Mouse (Mus musculus) cerebellum, postnatal 25 days (tissue): ENCODE measurements around the gene Catsper3.
A peak's percentile ranks its signal among the peaks of the same experiment; 100 is the strongest.

ENCODE experiments used
- DNase-seq, 2 experiments: peaks; one replicate each; pipeline ENCODE4 v3.0.0; 2021; ENCODE audit warnings: mixed read lengths in 2 of 2

The Catsper3 gene

DNA sequence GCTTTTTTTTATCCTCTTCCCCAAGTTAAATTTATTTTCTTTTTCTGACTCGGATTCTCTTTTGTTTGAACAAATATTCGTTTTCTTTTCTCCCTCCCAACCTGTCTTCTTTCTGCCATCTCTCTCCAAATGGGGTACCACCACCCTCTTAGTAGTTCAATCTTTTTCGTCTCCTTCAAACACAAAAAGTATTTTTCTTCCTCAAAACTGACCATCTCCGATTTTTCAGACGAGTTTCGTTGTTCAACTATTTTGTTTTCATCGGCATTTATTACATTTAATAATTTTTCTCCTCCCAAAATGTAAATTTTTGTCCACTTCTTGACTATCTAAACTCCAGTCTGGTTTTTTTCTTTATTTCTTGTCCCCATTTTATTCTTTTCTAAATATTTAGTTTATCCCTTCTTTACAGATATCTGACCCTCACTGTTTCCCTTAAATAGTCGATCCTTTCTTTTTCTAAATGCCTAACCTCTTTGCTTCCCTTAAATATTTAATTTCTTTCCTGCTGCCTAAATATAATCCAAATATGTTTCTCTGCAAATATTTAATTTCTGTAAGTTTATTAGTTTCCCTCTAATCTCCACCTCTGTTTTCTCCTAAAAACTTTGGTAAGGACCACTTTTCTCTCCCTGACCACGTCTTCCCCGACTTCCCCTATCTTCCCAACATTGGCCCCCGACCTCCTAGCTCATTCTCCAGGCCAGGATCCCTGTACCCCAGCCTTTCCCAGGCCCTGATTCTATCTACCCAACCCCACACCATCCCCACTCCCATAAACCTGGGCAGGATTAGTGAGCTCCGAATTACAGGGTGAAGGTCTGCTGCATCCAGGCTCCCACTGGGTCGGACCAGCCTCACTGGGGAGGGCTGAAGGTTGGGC is 42.7 kb downstream of the Catsper3 start:
- peak in 1 of 2 experiments; percentile 16 for DNase-seq

DNA sequence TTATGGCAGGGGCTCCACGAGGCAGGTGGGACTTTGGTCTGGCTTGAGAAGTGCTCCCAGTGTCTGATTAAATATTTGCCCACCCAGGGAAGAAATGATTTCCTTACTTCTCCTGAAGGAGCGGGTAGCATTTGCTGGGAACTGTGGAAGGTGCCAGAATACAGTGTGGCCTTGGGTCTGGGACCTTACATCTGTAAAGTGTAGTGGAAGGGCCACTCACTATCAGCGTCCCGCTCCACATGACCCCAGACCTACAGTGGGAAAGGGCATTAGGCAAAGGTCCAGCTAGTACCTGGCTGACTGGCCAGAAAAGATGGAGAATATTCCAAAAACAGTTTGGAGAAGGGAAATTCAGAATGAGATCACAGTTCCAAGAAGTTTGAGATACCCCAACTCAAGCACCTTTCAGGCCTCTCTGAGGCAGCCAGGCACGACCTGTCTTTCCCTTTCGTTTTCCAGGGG is 43.3 kb downstream of the Catsper3 start:
- DNase-seq: no peak

GRCm38 (mm10) chr13:55828141-55829017 is 44.0 kb downstream of the Catsper3 start:
- peak in 1 of 2 experiments; percentile 23 for DNase-seq

DNA sequence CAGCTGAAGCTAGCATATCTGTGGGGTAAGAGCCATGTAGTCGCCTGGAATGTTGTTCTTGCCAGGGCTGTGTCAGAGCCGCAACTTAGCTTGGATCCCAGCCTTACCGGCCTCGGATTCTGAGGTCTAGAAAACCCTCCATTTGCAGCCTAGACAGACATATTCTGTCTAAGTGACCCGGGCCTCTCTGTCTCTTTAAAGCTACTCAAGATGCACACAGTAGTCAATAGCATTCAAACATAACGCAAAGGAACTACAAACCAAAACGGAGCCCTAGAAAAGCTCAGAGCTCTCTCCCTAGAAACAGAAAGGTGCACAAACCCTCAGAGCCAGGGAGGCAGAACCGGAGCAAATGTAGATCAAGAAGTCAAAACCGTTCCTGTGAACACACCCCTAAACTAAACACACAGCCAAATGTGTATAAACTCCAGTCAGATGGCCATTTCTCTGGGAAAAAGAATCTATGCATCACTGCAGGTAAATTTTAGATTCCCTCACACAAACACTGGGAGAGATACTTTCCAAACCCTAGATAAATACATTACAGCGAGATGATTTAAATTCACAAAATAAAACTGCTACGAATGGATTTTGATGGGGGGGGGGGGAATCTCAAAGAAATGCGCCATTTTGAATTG is 44.8 kb downstream of the Catsper3 start:
- DNase-seq: no peak

GRCm38 (mm10) chr13:55830081-55830832 is 45.9 kb downstream of the Catsper3 start:
- DNase-seq: peak in 1 of 2 experiments; percentile 22

DNA sequence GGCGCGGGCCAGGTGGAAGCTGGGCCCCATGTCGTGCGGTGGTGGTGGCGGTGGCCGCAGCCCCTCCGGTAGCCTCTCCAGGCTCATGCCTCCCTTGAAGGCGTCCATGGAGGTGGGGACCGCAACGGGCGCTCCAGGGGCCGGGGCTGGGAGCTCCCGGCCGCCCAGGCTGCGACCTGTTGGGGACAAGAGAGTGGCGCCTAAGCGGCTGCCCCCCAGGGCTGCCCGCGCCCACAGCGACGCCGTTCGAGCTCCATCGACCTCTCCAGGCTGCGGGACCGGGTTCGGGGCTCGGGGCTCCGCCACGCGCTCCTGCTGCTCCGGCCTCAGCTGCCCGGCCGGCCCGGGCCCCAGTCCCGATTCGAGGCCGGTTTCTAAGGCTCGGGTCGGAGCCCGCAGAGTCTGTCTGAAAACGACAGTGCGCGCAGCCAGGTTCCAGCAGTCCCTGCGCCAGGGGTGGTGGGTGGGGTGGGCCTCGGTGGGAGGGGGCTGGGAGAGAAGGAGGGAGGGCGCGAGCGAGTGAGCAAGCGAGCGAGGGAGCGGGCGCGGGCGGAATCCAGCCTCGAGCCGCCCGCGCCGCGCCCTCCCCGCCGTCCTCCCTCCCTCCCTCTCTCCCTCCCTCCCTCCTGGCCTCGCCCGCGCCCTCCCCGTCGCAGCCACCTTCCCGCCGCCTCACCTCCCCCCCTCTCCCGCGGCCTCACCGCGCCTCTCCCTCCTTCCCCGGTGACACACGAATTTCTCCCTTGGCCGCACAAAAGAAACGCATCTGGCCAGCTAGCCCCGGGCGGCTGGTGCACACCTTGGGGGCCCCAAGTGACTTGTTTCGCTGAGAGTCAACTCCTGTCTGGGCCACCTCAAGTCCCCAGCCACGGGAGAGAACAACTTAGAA is 46.7 kb downstream of the Catsper3 start:
- no peak for DNase-seq

GRCm38 (mm10) chr13:55831722-55832160 is 47.4 kb downstream of the Catsper3 start:
- DNase-seq: no peak

DNA sequence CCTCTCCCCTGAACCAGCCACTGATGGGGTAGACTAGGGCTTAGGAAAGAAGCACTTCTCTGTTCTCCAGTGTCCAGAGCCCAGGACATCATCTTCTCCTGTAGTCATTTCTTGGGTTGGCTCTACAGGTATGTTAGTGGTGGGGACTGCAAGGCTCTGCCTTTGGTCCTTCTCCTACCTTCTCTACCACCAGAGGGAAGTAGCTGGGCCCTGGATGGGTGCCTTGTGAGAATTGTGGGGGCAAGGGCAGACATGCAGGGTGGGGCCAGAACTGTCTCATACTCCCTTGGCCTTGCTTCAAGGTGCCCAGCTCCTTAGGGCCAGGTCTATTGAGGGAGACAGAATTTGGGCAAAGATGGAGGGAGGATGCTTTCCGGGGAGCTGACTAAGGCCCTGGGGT is 48.2 kb downstream of the Catsper3 start:
- no peak for DNase-seq

GRCm38 (mm10) chr13:55833921-55834320 is 49.6 kb downstream of the Catsper3 start:
- no peak for DNase-seq

DNA sequence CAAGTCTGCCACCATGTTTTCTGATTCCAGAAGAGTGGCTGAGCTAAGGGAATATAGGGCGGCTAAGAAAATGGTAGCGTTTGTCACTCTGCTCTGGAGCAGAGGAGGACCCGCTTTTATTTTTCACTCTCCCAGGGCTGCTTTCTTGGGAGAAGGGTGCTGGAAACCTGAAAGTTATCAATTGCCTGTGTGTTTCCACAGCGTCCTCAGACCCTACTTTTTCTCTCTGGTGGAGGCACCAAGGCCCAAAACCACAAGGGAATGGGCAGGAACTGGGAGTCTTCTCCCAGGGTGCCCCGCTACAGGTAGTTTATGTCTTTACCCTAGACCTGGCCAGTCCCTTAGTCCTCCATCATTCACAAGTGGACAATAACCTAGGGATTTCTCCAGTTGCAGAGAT is 50.3 kb downstream of the Catsper3 start:
- no peak for DNase-seq

DNA sequence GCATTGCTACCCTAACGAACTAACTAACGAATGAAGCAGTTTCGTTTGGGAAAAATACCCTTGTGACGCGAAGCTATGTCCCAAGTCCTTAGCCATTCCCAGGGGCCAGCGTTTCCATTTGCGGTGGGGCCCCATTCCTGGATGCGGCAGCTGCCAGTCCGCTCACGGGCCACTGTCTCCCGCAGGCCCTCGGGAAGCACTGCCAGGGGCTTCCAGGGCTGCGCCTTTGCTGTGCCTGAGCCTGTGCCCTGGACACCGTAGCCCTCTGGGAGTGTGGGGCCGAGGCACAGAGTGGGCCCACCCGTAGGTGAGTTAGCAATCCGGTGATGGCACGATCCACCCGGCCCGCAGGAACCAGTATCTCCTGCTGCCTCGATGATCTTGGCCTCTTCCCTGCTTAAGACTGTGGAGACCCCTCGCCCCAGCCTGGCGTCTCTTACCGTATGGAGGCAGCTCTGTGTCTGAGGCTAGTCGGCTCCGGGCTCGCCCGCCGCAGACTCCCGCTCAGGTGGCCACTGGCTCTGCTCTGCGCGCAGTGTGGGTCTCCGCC is 51.3 kb downstream of the Catsper3 start:
- peak in 1 of 2 experiments; percentile 28 for DNase-seq

DNA sequence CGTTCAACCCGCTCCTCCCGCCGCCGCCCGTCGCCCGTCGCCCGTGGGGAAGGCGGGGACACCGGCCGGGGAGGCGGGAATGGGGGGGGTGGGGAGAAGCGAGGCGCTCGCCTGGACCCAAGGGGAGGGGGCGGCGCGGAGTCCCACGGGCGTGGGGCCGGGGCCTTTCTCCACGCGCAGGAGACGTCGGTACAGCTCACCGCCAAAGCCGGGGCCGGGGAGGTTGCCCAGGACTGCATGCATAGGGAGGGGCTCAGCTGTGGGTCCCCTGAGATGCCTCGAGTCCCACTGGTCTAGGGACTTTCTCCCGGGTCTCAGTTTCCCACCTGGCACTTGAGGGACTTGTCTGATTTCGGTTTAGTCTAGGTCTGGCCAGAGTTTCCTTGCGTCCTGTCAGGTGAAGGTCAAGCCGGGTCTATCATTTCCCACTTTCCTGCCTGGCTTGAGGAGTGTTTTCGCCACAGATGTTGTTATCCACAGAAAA is 51.8 kb downstream of the Catsper3 start, which contains the start of gene Pitx1:
Gene Pitx1, minus strand, starts transcription at position 51 of the 484 bp plus-strand sequence.
- no peak for DNase-seq

- no peak for DNase-seq
Measured at GRCm38 (mm10) chr13:55836786-55837780, 52.7 kb downstream of the Catsper3 start.

GRCm38 (mm10) chr13:55840223-55840622 is 55.9 kb downstream of the Catsper3 start:
- DNase-seq: no peak

- no peak for DNase-seq
Measured at GRCm38 (mm10) chr13:55843700-55844099, 59.3 kb downstream of the Catsper3 start.

DNA sequence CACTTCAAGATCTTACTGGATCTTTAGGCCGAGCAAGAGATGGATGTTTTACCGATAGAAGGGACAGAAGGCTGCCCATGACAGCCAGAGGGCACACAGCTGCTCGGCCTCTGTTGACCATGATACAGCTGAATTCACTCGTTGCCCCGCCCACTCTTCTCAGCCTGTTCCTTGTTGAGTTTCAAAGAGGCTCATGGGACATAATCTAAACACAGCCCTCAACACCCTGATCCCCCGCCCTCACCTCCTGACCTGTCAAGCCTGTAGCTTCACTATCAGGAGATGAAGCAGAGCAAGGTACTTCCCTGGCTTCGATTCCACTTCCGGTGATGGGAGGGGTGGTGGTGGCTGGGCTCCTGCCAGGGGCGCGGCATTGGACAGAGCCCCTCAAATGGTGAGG is 63.4 kb downstream of the Catsper3 start:
- DNase-seq: no peak

GRCm38 (mm10) chr13:55848604-55849190 is 64.3 kb downstream of the Catsper3 start:
- DNase-seq: no peak

- no peak for DNase-seq
Measured at GRCm38 (mm10) chr13:55850726-55851125, 66.4 kb downstream of the Catsper3 start.

- DNase-seq: no peak
Measured at GRCm38 (mm10) chr13:55852205-55852604, 67.8 kb downstream of the Catsper3 start.
